Mouse (Mus musculus) gastrocnemius, postnatal 4 days (tissue): ENCODE measurements at regions not wholly inside any gene's neighbourhood (a gene's known extent, or its start where the extent isn't known, plus 50 kb on each side); places are given as distances from the start of the nearest gene placed in this dataset.

ENCODE experiments used
- DNase-seq, 2 experiments: peaks; one replicate each; pipeline ENCODE4 v3.0.0; 2021 to 2022; ENCODE audit warnings: low spot score in 2 of 2, mixed read lengths in 2 of 2

DNA sequence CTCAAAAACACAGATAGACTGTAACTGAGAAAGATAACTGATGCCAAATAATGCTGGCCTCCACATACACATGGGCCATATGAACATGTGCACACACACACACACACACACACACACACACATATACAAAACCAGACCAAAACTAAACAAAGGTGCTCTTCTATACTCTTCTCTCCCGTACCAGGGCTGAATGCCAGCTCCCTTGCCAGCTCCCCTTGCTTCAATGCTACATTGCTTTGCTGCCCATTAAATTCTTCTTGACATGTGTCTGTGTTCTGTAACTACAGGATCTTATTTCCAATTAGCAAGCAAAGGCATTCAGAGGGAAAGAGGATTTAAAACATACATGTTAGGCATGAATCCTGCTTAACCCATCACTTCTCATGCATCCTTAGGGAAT lies 74.3 kb upstream of the Chrm2 start:
- no peak for DNase-seq
